Mouse (Mus musculus) adrenal gland, adult 2 months (tissue): ENCODE measurements around the gene Stx18. TPM values are rescaled to one million over a fixed set of nuclear protein-coding genes. Genes with fewer than 3 reads are reported as not detected.

Experiments
- DNase-seq: peaks from one replicate; pipeline ENCODE4 v3.0.0; 2021
- polyA plus RNA-seq: library from polyadenylated mRNA; depleted of rRNA; stranded (reverse); fragments of >200 nt; gene quantifications from 2 replicates; pipeline ENCODE4 v1.2.3, GENCODE M21; 2012
- total RNA-seq, 2 experiments: library from RNA; stranded (reverse); gene quantifications; 2 replicates each; pipeline ENCODE4 v1.2.3; 2021

Stx18 gene
- total and polyA plus RNA-seq, 3 experiments = 14.6 to 37.1 (median 31.9) TPM

- DNase-seq = no peak
Measured at GRCm38 (mm10) chr5:38078575-38078974, 40.0 kb downstream of the Stx18 start.

GRCm38 (mm10) chr5:38080472-38080871 is 41.9 kb downstream of the Stx18 start:
- no peak for DNase-seq

GRCm38 (mm10) chr5:38082589-38082988 is 44.0 kb downstream of the Stx18 start:
- DNase-seq = no peak

GRCm38 (mm10) chr5:38083362-38083761 is 44.8 kb downstream of the Stx18 start:
- DNase-seq = no peak

- no peak for DNase-seq
Measured at GRCm38 (mm10) chr5:38084616-38085015, 46.1 kb downstream of the Stx18 start.

GRCm38 (mm10) chr5:38085561-38086392 is 47.2 kb downstream of the Stx18 start:
- peak; percentile 34 for DNase-seq

- no peak for DNase-seq
Measured at GRCm38 (mm10) chr5:38090111-38090510, 51.6 kb downstream of the Stx18 start.

- DNase-seq = no peak
Measured at GRCm38 (mm10) chr5:38090581-38090980, 52.0 kb downstream of the Stx18 start.

- DNase-seq = no peak
Measured at GRCm38 (mm10) chr5:38091046-38091965, 52.8 kb downstream of the Stx18 start.

- no peak for DNase-seq
Measured at GRCm38 (mm10) chr5:38091966-38092304, 53.4 kb downstream of the Stx18 start.

GRCm38 (mm10) chr5:38094331-38094730 is 55.8 kb downstream of the Stx18 start:
- DNase-seq = no peak

GRCm38 (mm10) chr5:38097501-38098093 is 59.1 kb downstream of the Stx18 start:
- DNase-seq = no peak

- no peak for DNase-seq
Measured at GRCm38 (mm10) chr5:38099139-38099676, 60.7 kb downstream of the Stx18 start.

GRCm38 (mm10) chr5:38102945-38103344 is 64.4 kb downstream of the Stx18 start:
- no peak for DNase-seq

- no peak for DNase-seq
Measured at GRCm38 (mm10) chr5:38106080-38106697, 67.6 kb downstream of the Stx18 start.

- DNase-seq = no peak
Measured at GRCm38 (mm10) chr5:38106807-38107206, 68.3 kb downstream of the Stx18 start.

- no peak for DNase-seq
Measured at GRCm38 (mm10) chr5:38114526-38114925, 76.0 kb downstream of the Stx18 start.

GRCm38 (mm10) chr5:38117056-38117455 is 78.5 kb downstream of the Stx18 start:
- DNase-seq = no peak

- DNase-seq = no peak
Measured at GRCm38 (mm10) chr5:38119268-38119667, 80.7 kb downstream of the Stx18 start.

- DNase-seq = peak; percentile 47
Measured at GRCm38 (mm10) chr5:38121699-38122098, 83.2 kb downstream of the Stx18 start.

- DNase-seq = no peak
Measured at GRCm38 (mm10) chr5:38126519-38127306, 88.2 kb downstream of the Stx18 start.
